Mouse (Mus musculus): ENCODE measurements around the gene Phtf1.

DNA sequence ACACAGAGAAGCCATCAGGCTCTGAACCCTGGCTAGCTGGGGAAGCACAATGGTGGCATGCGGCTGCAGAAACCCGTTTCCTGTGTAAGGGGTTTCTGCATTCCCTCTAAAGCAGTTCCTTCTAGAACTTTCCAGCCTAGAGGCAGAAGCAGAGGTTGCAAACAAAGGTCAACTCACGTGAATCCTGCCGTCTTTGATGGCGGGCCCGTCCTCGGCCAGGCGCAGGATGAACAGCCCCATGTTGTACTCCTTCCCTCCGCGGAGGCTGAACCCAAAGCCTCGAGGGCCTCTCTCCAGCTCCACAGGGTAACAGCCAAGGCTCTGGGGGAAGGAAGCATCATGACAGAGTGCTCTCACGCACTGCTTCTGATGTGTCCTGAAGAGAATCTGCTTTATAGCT, 52.2 kb downstream of the Phtf1 start:
- TF ChIP-seq CTCF (IDR thresholded peaks at IDR 0.05; ENCODE audit: borderline replicate concordance, insufficient read depth, low read depth, low read length) (no peak), POLR2A (IDR thresholded peaks at IDR 0.05; ENCODE audit: borderline replicate concordance, insufficient read depth, low read length) (no peak)

Measured in cerebellum, adult 2 months (tissue).